Comparison of ENCODE assay signal across 10 mouse cellular contexts in the genomic region with DNA sequence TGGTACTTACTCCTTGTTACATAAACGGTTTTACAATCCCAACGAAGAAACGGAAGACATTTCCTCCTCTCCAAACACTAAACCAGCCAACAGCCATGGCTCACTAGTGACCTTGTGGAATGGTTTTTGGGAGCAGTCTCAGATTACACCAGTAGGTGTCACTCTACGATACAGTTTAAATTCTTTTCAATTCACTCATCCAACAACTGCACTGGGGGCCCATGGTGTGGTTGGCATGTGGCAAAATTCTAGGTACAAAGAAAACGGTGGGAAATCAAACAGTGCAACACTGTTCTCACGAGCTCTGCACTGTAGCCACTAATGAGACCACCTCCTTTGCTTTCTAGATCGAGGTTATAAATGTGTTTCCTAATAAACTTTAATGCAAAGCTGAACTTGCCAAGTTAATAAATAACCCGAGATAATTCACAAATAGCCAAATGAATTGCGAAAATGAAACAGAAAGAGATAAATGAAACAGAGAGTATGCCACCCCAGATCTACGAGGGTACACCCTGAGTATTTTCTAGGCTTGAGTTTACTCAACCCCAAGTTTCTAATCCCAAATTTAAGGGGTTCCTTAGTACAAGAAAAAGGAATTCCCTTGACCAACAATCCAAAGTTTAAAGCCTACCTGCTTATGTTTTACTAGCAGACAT.
A peak's percentile ranks its signal among the peaks of the same experiment; 100 is the strongest.
DNase-seq lines count a peak whose midpoint lies in the region; ATAC-seq lines count a peak whose summit lies in the region.
"Had no signal": no experiment of that assay in that cellular context is flagged by ENCODE, and none has a peak within 500 bp of the region (broad histone marks: within the 10 kb centered on the region; RNA-seq: fewer than 3 reads in every experiment).

No protein-coding gene starts in this region.

- H3K4me1 ChIP-seq in midbrain, embryonic 10.5 days = no peaks in the 10 kb centered on the region
- H3K4me1 ChIP-seq in midbrain, embryonic 16.5 days (ENCODE audit: control insufficient read depth, insufficient read depth, low read length) = no peaks in the 10 kb centered on the region
- H3K4me1 ChIP-seq: embryonic facial prominence, embryonic 15.5 days; limb, embryonic 15.5 days had no signal

- H3K9ac ChIP-seq in midbrain, embryonic 16.5 days (ENCODE audit: low read depth, low read length) = no peak overlapping the region
- H3K9ac ChIP-seq: embryonic facial prominence, embryonic 15.5 days; limb, embryonic 15.5 days had no signal

- H3K36me3 ChIP-seq in midbrain, embryonic 10.5 days = peaks cover 15% of the 10 kb centered on the region; the same call in 1 of the 2 replicates
- H3K36me3 ChIP-seq in midbrain, embryonic 16.5 days (ENCODE audit: control insufficient read depth, insufficient read depth, low read length) = peaks cover under 1% of the 10 kb centered on the region; the same call in 1 of the 2 replicates

- no peak for ATAC-seq in midbrain, embryonic 16.5 days
- peak; percentile 72 to 73; a peak in 3 of 4 replicates for ATAC-seq in hematopoietic stem cell, adult 5-6 weeks (replicated peaks in 1 of 2; ENCODE audit: insufficient read depth in 1 of 2, low FRiP score in 2 of 2, low TSS enrichment in 1 of 2, low read depth in 1 of 2, poor library complexity in 2 of 2, severe bottlenecking in 2 of 2)

- peak; percentile 25 for DNase-seq in midbrain, embryonic 10.5 days (ENCODE audit: low spot score)
- DNase-seq in MN1 (ENCODE audit: low spot score) = peak; percentile 63
- DNase-seq in cerebellum, adult 9-10 months = peak; percentile 62
- peak; percentile 61 to 82 for DNase-seq in layer of hippocampus, postnatal 14 days (ENCODE audit: low spot score in 2 of 2)
- peak; percentile 67 for DNase-seq in mesoderm, embryonic 11.5 days (ENCODE audit: low read depth, low spot score)
- DNase-seq in urinary bladder, postnatal 36 days (ENCODE audit: low spot score in 2 of 2) = peak; percentile 38 to 50

- no peak overlapping the region for H3K27ac ChIP-seq in midbrain, embryonic 10.5 days (replicated peaks)
- H3K27ac ChIP-seq in midbrain, embryonic 16.5 days (ENCODE audit: low read length) = no peak overlapping the region
- H3K27ac ChIP-seq: embryonic facial prominence, embryonic 15.5 days; limb, embryonic 15.5 days had no signal

- 66% methylated on average over 10 of the region's 10 CpGs for WGBS in midbrain, embryonic 10.5 days
- 62% methylated on average over 10 of the region's 10 CpGs for WGBS in midbrain, embryonic 16.5 days

- H3K27me3 ChIP-seq in midbrain, embryonic 10.5 days (ENCODE audit: low read depth, poor library complexity, severe bottlenecking) = no peaks in the 10 kb centered on the region
- no peaks in the 10 kb centered on the region for H3K27me3 ChIP-seq in midbrain, embryonic 16.5 days (ENCODE audit: control insufficient read depth, insufficient read depth, low read depth, low read length)
- H3K27me3 ChIP-seq: embryonic facial prominence, embryonic 15.5 days; limb, embryonic 15.5 days had no signal

- no peak overlapping the region for H3K4me2 ChIP-seq in midbrain, embryonic 16.5 days (ENCODE audit: low read length)
- H3K4me2 ChIP-seq: embryonic facial prominence, embryonic 15.5 days; limb, embryonic 15.5 days had no signal

- no peaks in the 10 kb centered on the region for H3K9me3 ChIP-seq in midbrain, embryonic 10.5 days (replicated peaks)
- H3K9me3 ChIP-seq in midbrain, embryonic 16.5 days (replicated peaks; ENCODE audit: control insufficient read depth, low read length, poor library complexity, severe bottlenecking) = no peaks in the 10 kb centered on the region
- H3K9me3 ChIP-seq: embryonic facial prominence, embryonic 15.5 days; limb, embryonic 15.5 days had no signal

- no peak overlapping the region for H3K4me3 ChIP-seq in midbrain, embryonic 10.5 days
- H3K4me3 ChIP-seq in midbrain, embryonic 16.5 days (ENCODE audit: low read depth, low read length) = no peak overlapping the region
- H3K4me3 ChIP-seq: embryonic facial prominence, embryonic 15.5 days; limb, embryonic 15.5 days had no signal
